Mouse (Mus musculus) intestine, embryonic 16.5 days (tissue): ENCODE results near the gene Gzmk. TPM values are rescaled to one million over a fixed set of nuclear protein-coding genes. Genes with fewer than 3 reads are reported as not detected.

Experiments
- ATAC-seq: fragments of 200-750 bp; cut with Nextera tagmentation; 2 replicates; pipeline ENCODE4 v1.8.0; 2017; ENCODE audit warnings: moderate TSS enrichment, moderate library complexity
- H3K27ac ChIP-seq: fragments of 300-500 bp; sonication (generic); 2 replicates; pipeline ENCODE4 v1.5.1; 2014; ENCODE audit warnings: mild to moderate bottlenecking, low read length
- H3K27me3 ChIP-seq: fragments of 300-500 bp; sonication (generic); replicated peaks from 2 replicates; pipeline ENCODE4 v1.6.1; 2014; ENCODE audit warnings: low read length, control low read depth, mixed read lengths; ENCODE audit not compliant: control insufficient read depth, insufficient read depth
- H3K36me3 ChIP-seq: fragments of 300-500 bp; sonication (generic); 2 replicates; pipeline ENCODE4 v1.6.1; 2014; ENCODE audit warnings: low read length, control low read depth; ENCODE audit not compliant: control insufficient read depth, insufficient read depth
- H3K4me1 ChIP-seq: fragments of 300-500 bp; sonication (generic); 2 replicates; pipeline ENCODE4 v1.6.1; 2014; ENCODE audit warnings: low read length, control low read depth, mixed read lengths; ENCODE audit not compliant: control insufficient read depth, insufficient read depth
- H3K4me2 ChIP-seq: fragments of 300-500 bp; sonication (generic); 2 replicates; pipeline ENCODE4 v1.6.1; 2014; ENCODE audit warnings: low read depth, low read length, control low read depth
- H3K4me3 ChIP-seq: fragments of 300-500 bp; sonication (generic); 2 replicates; pipeline ENCODE4 v1.5.1; 2014; ENCODE audit warnings: mild to moderate bottlenecking, low read length
- H3K9ac ChIP-seq: fragments of 300-500 bp; sonication (generic); 2 replicates; pipeline ENCODE4 v1.6.1; 2014; ENCODE audit warnings: low read depth, low read length
- H3K9me3 ChIP-seq: fragments of 300-500 bp; sonication (generic); 2 replicates; pipeline ENCODE4 v1.6.1; 2016; ENCODE audit warnings: low read length, control low read depth; ENCODE audit not compliant: control insufficient read depth
- WGBS: fragments of 180-500 bp; shearing (Covaris S2); extraction: QIAGEN DNeasy Blood & Tissue Kit; methylation state at CpG from one replicate; pipeline ENCODE4 v1.1.7; 2014; 5-methylcytosine and 5-hydroxymethylcytosine counted together
- polyA plus RNA-seq: library from polyadenylated mRNA; unstranded; fragments of >200 nt; fragmentation: Nextera tagmentation; extraction: Ambion mirVana; gene quantifications from 2 replicates; pipeline ENCODE4 v1.2.1, GENCODE M21; 2015

Gene Gzmk
- polyA plus RNA-seq, 1 experiment from 2014 or later, result not detected

DNA sequence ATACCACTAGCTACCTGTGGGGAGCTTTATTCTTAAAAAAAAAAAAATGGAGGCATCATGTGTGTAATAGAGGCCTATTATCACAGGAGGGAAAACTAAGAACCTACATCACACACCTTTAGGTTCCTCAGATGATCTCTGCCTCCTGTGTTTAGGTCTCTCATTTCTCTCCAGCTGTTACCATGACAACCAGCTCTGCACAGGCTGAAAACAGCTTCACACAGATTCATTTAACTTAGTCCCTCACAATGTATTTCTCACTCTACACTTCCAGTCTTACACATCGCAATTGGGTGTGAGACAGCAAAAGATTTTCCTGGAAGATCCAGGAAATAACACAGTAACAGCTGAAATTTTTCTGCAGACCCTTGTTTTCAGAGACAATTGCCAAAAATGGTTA is 95.7 kb downstream of the Gzmk start:
- H3K9me3 ChIP-seq, result no peaks in the 10 kb centered on the region
- no peaks in the 10 kb centered on the region for H3K4me1 ChIP-seq
- H3K27me3 ChIP-seq, result no peaks in the 10 kb centered on the region
- H3K4me3 ChIP-seq, result no peak overlapping the region
- WGBS, result 74% methylated on average over 1 of the region's 1 CpGs
- no peak overlapping the region for H3K9ac ChIP-seq
- H3K4me2 ChIP-seq, result no peak overlapping the region
- H3K36me3 ChIP-seq, result no peaks in the 10 kb centered on the region
- H3K27ac ChIP-seq, result no peak overlapping the region
- no peak for ATAC-seq

Other genes starting within 250 kb of the Gzmk start
- gene Ccno, start 238.1 kb downstream of the Gzmk start, polyA plus RNA-seq, result 0.13 and 0.32 TPM in 2 replicates
- gene Mcidas, start 232.1 kb downstream of the Gzmk start, polyA plus RNA-seq, result 0.05 TPM in 1 of 2 replicates, not detected in the other
- gene Cdc20b, start 190.8 kb downstream of the Gzmk start, polyA plus RNA-seq, result not detected in 2 replicates
- gene Gpx8, start 179.5 kb downstream of the Gzmk start, polyA plus RNA-seq, result 80.4 and 91.0 TPM in 2 replicates
- 3.9 and 4.1 TPM in 2 replicates for gene Gzma, start 124.9 kb downstream of the Gzmk start, polyA plus RNA-seq
- 3.6 and 4.8 TPM in 2 replicates for gene Esm1, start 16.2 kb downstream of the Gzmk start, polyA plus RNA-seq
- gene BC067074, start 67.3 kb upstream of the Gzmk start, polyA plus RNA-seq, result 1.8 and 2.0 TPM in 2 replicates